Mouse (Mus musculus): ENCODE measurements around the gene Epha6. TPM values are rescaled to one million over a fixed set of nuclear protein-coding genes. Genes with fewer than 3 reads are reported as not detected.

The Epha6 gene
- polyA plus RNA-seq, 1 experiment: not detected

DNA sequence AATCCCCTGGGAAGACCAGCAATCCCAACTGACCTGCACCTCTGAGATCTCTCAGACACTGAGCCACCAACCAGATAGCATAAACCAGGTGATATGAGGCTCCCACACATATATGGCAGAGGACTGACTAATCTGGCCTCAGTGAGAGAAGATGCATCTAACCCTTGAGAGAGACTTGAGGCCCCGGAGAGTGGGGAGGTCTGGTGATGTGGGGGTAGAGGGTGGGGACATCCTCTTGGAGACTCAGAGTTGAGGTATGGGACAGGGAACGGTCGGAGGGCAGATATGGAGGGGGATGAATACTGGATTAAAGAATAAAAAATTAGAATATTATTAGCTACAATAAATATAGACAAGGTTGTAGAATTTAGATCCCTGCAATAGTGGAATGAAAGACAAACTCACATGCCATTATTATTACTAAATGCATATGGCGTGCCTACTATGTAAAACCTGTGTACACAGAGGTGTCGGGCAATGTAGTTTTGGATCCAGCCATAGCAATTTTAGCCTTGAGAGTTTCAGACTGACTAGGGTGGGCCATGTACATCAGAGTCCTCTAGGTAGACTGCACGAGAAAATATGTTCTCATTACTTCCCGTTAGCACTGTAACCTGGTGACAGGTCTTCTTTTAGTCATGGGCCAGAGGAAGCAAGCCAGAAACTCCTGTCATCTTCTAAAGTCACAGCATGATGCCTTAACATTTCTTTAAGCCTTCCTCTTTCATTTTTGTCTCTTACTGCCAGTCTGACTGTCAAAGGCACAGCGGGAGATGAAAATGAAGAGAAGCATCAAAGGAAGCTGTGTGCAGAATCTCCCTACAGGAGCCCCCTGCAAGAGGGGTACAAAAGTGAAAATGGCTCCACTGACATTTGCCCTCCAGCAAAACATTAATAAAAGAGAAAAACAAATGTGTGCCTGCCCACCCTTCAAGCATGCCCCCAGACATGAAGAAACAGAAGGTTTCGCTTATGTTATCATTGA lies 338.7 kb downstream of the Epha6 start:
- H3K4me1 ChIP-seq (ENCODE audit: control insufficient read depth, insufficient read depth, low read length): no peaks in the 10 kb centered on the region
- H3K4me3 ChIP-seq (ENCODE audit: insufficient read depth, low read length): no peak overlapping the region

DNA sequence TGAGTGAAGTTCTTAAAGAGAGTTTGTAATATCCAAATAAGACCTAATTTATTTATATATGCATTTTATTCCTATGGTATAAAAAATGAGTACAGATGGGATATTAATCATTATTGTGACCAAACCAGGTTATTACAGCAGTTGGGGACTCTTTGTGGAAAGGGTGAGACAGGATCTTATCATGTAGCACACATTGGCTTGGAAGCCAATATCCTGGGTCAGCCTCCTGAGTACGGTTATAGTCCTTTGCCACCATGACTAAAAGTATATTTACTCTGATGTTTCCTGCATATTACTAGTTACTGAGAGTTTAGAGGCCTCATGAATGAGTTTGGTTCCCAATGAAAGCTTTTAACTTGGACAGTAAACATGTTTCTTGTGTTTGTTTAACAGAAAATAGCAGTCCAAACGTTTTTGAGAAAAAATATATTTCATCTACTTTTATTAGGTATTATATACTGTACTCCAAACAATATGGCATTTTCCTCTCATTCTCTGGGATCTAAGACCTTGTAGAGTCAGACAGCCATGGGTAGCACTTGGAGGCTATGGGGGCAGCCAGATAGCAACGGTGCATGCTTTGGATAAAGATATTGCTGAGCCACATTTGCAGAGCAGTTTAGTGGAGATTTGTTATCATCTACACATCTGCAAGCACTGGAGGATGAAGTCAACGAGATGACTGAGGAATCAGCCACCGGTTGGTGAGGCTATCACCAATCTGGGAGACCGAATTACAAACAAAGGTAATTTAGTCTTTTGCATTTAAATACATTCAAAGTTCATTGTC lies 340.4 kb downstream of the Epha6 start:
- no peak overlapping the region for H3K4me3 ChIP-seq (ENCODE audit: insufficient read depth, low read length)
- TF ChIP-seq CTCF (IDR thresholded peaks at IDR 0.05; ENCODE audit: low read depth, low read length): no peak
- no peak for TF ChIP-seq POLR2A (IDR thresholded peaks at IDR 0.05; ENCODE audit: borderline replicate concordance, low read depth, low read length)
- H3K27ac ChIP-seq (ENCODE audit: insufficient read depth, low read depth, low read length): no peak overlapping the region
- H3K4me1 ChIP-seq (ENCODE audit: control insufficient read depth, insufficient read depth, low read length): no peaks in the 10 kb centered on the region

More for the DNA sequence above, 338.7 kb downstream of the Epha6 start:
- no peak overlapping the region for H3K27ac ChIP-seq (ENCODE audit: insufficient read depth, low read depth, low read length)
- TF ChIP-seq CTCF (IDR thresholded peaks at IDR 0.05; ENCODE audit: low read depth, low read length): no peak
- no peak for TF ChIP-seq POLR2A (IDR thresholded peaks at IDR 0.05; ENCODE audit: borderline replicate concordance, low read depth, low read length)

DNA sequence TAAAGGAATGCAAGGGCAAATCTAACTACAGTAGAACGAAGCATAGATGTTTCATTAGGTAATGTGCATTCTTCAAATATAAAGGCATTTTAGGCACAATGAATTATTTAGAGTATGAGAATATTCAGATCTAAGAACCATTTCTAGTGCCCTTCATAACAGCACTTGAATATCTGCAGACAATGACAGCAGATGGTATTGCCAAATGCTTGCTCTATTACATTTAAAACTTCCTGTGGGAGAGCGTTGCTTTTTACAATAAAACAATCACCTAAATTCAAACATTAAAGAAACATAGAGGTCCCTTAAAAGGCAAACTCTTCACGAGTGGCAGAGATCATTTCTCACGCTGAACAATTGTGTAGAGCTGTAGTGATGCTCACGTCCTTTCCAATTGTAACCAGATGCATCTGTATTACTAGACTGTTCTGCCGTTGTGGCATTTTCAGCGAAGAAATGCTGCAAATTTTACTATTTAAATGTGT lies 347.1 kb downstream of the Epha6 start:
- TF ChIP-seq POLR2A (IDR thresholded peaks at IDR 0.05; ENCODE audit: borderline replicate concordance, low read depth, low read length) (no peak), CTCF (IDR thresholded peaks at IDR 0.05; ENCODE audit: low read depth, low read length) (no peak)
- Histone ChIP-seq H3K4me1 (ENCODE audit: control insufficient read depth, insufficient read depth, low read length) (no peaks in the 10 kb centered on the region), H3K27ac (ENCODE audit: insufficient read depth, low read depth, low read length) (no peak overlapping the region), H3K4me3 (ENCODE audit: insufficient read depth, low read length) (no peak overlapping the region)

DNA sequence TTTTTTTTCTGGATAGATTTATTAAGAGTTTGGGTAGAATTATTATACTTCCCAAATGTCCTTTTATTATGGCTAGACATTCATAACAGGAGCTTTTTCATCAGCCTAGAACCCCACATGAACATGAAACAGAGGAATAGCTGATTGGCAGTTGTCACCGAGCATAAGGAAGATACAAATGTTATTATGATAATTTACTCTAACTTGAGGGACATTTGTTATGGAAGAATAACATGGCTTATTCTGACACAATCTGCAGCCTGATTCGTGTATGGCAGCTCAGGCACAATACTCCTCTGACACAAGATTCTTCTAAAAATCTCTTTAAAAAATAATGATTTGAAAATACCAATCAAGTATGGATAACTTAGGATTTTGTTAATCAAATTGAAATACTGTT lies 347.7 kb downstream of the Epha6 start:
- H3K4me1 ChIP-seq (ENCODE audit: control insufficient read depth, insufficient read depth, low read length): no peaks in the 10 kb centered on the region
- TF ChIP-seq CTCF (IDR thresholded peaks at IDR 0.05; ENCODE audit: low read depth, low read length): no peak
- TF ChIP-seq POLR2A (IDR thresholded peaks at IDR 0.05; ENCODE audit: borderline replicate concordance, low read depth, low read length): no peak
- H3K4me3 ChIP-seq (ENCODE audit: insufficient read depth, low read length): no peak overlapping the region
- H3K27ac ChIP-seq (ENCODE audit: insufficient read depth, low read depth, low read length): no peak overlapping the region

DNA sequence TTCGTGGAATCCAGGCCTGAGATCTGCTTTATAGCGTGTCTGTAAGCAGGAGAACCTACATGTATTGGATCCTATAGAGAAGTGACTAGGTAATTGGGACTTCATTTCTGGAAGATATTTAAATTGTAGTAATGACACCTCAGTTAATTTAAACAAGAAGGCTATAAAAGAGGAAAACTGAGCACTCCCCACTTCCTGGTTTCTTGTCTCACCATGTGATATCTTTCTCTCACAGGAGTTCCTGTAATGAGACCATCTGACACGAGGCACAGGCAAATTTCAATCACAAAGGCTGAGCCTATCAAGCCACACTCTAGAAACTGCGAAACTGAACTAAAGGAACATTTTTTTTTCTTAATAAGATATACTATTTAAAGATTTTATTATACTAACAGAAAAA lies 348.3 kb downstream of the Epha6 start:
- no peaks in the 10 kb centered on the region for H3K4me1 ChIP-seq (ENCODE audit: control insufficient read depth, insufficient read depth, low read length)
- H3K27ac ChIP-seq (ENCODE audit: insufficient read depth, low read depth, low read length): no peak overlapping the region
- H3K4me3 ChIP-seq (ENCODE audit: insufficient read depth, low read length): no peak overlapping the region
- TF ChIP-seq CTCF (IDR thresholded peaks at IDR 0.05; ENCODE audit: low read depth, low read length) (no peak), POLR2A (IDR thresholded peaks at IDR 0.05; ENCODE audit: borderline replicate concordance, low read depth, low read length) (no peak)

DNA sequence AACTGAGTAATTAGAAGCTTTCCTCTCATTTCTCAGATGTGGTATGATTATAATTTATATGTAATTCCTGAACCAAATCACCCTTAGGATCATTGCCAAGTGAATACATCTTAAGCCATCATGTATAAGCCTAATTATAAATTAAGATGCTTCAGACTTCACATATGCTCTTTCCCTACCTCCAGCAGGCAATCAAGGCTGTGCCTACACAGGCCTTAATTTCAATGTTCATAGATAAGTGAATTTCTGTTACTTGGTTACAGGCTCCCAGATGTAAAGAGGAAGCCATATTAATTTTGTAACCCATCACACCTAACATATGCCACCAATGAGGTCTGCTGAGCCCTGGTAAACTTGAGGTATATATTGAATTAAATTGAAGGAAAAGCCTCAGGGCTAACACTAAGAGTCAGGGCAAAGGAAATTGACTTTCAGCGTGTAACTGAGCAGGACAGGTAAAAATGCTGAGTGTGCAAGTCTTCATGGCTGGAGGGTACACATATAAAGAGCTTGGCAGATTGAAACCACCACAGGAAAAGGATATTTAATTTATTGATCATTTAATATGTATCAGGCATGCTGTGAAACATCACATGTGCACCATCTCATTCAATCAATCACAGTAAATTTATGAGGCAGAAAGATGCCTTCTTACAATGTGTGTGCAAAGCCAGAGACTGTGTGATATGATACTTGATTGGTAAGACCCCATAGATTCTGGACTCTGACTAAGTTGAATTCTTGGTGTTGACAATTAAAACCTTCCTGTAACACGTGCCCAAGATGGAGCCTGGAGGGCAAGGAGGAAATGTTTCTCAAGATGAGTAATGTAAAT lies 365.8 kb downstream of the Epha6 start:
- no peak overlapping the region for H3K4me3 ChIP-seq (ENCODE audit: insufficient read depth, low read length)

DNA sequence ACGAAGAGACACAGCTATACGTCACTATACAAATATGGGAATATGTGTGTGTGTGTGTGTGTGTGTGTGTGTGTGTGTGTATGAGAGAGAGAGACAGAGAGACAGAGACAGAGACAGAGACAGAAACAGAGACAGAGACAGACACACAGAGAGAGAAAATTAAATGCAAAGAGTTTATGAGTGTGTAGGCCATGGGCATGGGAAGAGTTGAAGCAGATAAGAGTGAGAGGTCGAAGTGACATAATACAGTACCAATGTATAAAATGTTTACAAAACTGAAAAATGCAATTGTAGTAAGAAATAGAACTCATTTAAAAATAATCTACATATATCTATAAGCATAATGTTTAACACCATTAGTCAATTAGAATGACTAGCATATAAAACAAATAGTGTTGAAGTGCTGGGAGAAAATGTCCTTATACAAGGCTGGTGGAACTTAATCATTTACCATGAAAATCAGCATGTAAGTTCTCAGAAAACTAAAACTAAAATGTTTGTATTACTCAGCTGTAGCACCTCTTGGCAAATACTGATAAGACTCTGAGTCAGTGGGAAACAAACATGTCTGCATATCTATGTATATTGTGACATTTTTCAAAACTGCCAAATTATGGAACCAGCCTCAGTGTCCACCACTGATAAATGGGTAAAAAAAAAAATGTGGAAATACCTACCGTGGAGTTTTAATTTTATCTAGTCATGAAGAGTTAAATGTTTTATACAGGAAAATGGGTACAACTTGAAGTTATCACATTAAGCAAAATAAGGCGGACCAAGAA lies 371.2 kb downstream of the Epha6 start:
- no peak for TF ChIP-seq CTCF (IDR thresholded peaks at IDR 0.05; ENCODE audit: low read depth, low read length)
- Histone ChIP-seq H3K4me1 (ENCODE audit: control insufficient read depth, insufficient read depth, low read length) (no peaks in the 10 kb centered on the region), H3K4me3 (ENCODE audit: insufficient read depth, low read length) (no peak overlapping the region), H3K27ac (ENCODE audit: insufficient read depth, low read depth, low read length) (no peak overlapping the region)

More for the DNA sequence above, 365.8 kb downstream of the Epha6 start:
- no peak overlapping the region for H3K27ac ChIP-seq (ENCODE audit: insufficient read depth, low read depth, low read length)
- no peaks in the 10 kb centered on the region for H3K4me1 ChIP-seq (ENCODE audit: control insufficient read depth, insufficient read depth, low read length)
- TF ChIP-seq POLR2A (IDR thresholded peaks at IDR 0.05; ENCODE audit: borderline replicate concordance, low read depth, low read length): no peak
- no peak for TF ChIP-seq CTCF (IDR thresholded peaks at IDR 0.05; ENCODE audit: low read depth, low read length)

DNA sequence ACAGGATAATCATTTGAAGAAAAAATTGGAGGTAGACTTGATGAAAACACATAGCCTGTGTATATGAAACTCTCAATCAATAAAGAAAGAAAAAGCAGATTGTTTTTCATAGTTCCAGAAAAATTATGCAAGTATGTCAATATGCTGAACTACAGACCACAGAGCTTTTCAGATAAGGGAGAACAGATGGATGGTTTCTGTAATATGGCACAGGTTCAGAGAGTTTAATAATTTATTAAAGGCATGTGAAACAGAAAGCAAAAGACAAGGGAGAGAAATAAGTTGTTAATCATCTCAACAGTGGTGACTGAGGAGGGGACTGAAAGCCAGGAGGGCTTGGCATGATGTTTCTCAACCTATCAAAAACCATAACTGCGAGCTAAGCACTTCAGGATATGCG lies 372.3 kb downstream of the Epha6 start:
- no peak overlapping the region for H3K4me3 ChIP-seq (ENCODE audit: insufficient read depth, low read length)
- no peak for TF ChIP-seq POLR2A (IDR thresholded peaks at IDR 0.05; ENCODE audit: borderline replicate concordance, low read depth, low read length)
- TF ChIP-seq CTCF (IDR thresholded peaks at IDR 0.05; ENCODE audit: low read depth, low read length): no peak
- no peak overlapping the region for H3K27ac ChIP-seq (ENCODE audit: insufficient read depth, low read depth, low read length)
- H3K4me1 ChIP-seq (ENCODE audit: control insufficient read depth, insufficient read depth, low read length): no peaks in the 10 kb centered on the region
